Mouse (Mus musculus): ENCODE results near the gene Rhox4e.
"Not testable (repeated sequence)": the region's sequence is repeated elsewhere in the genome, so short reads cannot be mapped to it uniquely, and the experiment has no call there.

Rhox4e gene

DNA sequence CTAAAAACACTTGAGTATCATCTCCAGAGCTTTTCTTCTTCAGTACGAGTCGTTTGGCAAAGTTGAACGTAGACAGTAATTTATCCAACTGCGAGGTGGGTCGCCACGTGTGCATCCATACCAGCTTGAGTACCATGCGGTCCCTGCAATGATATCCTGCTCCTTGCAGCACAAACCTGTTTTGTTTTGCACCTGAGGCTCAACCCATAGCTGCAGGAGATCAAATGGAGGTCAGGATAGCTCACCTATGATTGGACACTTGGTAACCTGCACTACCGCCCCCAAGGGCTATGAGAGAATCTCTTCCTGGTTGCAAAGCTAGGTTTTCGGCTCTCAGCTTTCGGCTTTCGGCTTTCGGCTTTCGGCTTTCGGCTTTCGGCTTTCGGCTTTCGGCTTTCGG is at the start of gene Rhox4e:
Rhox4e (plus strand) TSS at position 301 of the 400 bp plus-strand sequence.
- not testable (repeated sequence) for DNase-seq (ENCODE audit: low read depth, low spot score)

DNA sequence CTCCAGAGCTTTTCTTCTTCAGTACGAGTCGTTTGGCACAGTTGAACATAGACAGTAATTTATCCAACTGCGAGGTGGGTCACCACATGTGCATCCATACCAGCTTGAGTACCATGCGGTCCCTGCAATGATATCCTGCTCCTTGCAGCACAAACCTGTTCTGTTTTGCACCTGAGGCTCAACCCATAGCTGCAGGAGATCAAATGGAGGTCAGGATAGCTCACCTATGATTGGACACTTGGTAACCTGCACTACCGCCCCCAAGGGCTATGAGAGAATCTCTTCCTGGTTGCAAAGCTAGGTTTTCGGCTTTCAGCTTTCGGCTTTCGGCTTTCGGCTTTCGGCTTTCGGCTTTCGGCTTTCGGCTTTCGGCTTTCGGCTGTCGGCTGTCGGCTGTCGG is 43.2 kb upstream of the Rhox4e start, which contains the start of gene Rhox4d:
Rhox4d (plus strand) TSS at position 301 of the 400 bp plus-strand sequence.
- DNase-seq (ENCODE audit: low read depth, low spot score), result not testable (repeated sequence)

DNA sequence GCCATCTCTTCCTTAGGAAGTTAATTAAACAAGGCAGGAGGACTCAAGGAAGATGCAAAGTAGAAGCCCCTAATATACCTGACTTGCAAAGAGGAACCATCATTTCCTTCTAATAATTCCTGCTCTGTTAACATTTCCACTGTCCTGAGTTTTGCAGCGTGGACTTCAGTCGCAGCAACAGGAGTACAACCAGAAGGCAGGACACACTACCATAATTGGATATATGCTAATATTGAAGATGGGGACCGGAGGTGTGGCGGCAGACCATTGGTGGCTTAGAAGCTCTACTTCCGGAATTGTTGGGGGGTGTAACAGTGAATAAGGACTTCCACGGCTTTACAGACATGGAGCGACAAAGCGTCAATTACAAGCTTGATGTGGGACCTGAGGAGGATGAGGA is 27.1 kb upstream of the Rhox4e start, which contains the start of gene Rhox2e:
Rhox2e (plus strand) TSS at position 301 of the 400 bp plus-strand sequence.
- DNase-seq (ENCODE audit: low read depth, low spot score), result not testable (repeated sequence)

DNA sequence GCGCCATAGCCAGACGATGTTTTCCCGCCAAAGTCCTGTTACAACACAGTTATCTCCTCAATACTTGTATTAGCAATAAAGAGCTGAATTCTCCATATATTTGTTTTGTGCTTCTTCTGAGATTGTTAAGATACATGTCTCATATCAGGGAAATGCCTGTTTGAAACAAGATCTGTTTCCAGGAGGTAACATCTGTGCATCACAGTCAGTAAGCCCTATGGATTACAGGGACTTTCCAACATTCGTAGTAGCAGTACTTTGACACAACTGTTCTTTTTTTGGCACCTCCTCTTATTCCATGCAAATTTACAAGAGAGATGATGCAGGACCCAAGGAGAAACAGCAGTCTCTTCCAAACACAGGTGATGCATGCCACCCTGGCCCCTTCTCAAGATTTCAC is 15.5 kb upstream of the Rhox4e start, which contains the start of gene Rhox3e:
Rhox3e (plus strand) TSS at position 301 of the 400 bp plus-strand sequence.
- DNase-seq (ENCODE audit: low read depth, low spot score), result not testable (repeated sequence)

DNA sequence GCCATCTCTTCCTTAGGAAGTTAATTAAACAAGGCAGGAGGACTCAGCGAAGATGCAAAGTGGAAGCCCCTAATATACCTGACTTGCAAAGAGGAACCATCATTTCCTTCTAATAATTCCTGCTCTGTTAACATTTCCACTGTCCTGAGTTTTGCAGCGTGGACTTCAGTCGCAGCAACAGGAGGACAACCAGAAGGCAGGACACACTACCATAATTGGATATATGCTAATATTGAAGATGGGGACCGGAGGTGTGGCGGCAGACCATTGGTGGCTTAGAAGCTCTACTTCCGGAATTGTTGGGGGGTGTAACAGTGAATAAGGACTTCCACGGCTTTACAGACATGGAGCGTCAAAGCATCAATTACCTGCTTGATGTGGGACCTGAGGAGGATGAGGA is 13.9 kb downstream of the Rhox4e start, which contains the start of gene Rhox2f:
Rhox2f (plus strand) TSS at position 301 of the 400 bp plus-strand sequence.
- DNase-seq (ENCODE audit: low read depth, low spot score), result not testable (repeated sequence)

DNA sequence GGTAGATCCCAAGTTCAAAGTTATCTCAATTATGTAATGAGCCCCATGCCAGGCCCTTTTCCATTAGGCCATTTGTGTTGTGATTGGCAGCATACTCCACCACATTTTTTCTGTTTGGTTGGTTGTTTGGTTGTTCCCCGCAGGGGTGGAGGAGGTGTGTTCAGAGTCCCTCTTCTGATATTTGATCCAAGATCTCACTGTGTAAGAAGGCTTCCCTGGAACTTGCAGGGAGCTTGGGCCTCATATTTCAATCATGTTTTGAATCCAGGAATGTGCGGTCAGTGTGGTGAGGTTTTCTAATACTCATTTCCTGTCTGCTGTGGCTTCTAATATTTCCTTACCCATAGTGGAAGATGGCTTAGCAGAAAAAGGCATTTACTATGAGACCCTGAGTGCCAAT is 15.4 kb downstream of the Rhox4e start:
- DNase-seq (ENCODE audit: low read depth, low spot score), result not testable (repeated sequence)

DNA sequence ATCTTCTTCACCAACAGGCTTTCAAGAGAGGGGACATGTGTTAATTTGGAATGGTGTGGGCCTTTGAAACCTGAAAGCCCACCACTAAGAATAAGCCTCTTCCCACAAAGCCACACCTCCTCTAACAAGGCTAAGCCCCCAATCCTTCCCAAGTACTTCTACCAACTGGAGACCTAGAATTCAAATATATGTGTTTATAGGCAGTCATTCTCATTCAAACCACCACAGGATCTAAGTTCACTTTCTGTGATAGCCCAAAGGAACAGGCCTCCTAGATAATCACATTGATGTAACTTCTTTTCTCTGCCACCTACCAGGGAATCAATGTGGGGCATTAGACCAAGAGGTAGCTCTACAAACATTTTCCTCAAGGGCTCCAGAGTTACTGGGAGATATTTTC is 23.5 kb downstream of the Rhox4e start, which contains the start of gene Rhox3f:
Rhox3f (plus strand) TSS at position 301 of the 400 bp plus-strand sequence.
- not testable (repeated sequence) for DNase-seq (ENCODE audit: low read depth, low spot score)

DNA sequence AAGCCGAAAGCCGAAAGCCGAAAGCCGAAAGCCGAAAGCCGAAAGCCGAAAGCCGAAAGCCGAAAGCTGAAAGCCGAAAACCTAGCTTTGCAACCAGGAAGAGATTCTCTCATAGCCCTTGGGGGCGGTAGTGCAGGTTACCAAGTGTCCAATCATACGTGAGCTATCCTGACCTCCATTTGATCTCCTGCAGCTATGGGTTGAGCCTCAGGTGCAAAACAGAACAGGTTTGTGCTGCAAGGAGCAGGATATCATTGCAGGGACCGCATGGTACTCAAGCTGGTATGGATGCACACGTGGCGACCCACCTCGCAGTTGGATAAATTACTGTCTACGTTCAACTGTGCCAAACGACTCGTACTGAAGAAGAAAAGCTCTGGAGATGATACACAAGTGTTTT is 50.4 kb downstream of the Rhox4e start, which contains the start of gene Rhox4f:
Rhox4f (minus strand) TSS at position 101 of the 400 bp plus-strand sequence.
- DNase-seq (ENCODE audit: low read depth, low spot score), result not testable (repeated sequence)
